Mouse (Mus musculus) megakaryocyte, adult 5-6 weeks (primary cell): ENCODE data around the gene Olfr1229. TPM values are rescaled to one million over a fixed set of nuclear protein-coding genes. Genes with fewer than 3 reads are reported as not detected.

Experiments
- ATAC-seq: 2 replicates; pipeline ENCODE4 v1.8.0; 2016; ENCODE audit warnings: mild to moderate bottlenecking, inconsistent platforms; ENCODE audit not compliant: poor library complexity, severe bottlenecking
- total RNA-seq, 2 experiments: library from RNA; stranded (forward) in 1 of 2; stranded (reverse) in 1 of 2; fragments of 153-499, 151-499 nt in 1 of 2; fragments of 221-1000, 200-1000 nt in 1 of 2; gene quantifications; 2 replicates each; pipeline versions ENCODE4 v1.2.3 to v1.2.4; 2015 to 2017

Olfr1229 gene
- not detected in 2 replicates for total RNA-seq (2015)
- total RNA-seq (2017) = not detected in 2 replicates

DNA sequence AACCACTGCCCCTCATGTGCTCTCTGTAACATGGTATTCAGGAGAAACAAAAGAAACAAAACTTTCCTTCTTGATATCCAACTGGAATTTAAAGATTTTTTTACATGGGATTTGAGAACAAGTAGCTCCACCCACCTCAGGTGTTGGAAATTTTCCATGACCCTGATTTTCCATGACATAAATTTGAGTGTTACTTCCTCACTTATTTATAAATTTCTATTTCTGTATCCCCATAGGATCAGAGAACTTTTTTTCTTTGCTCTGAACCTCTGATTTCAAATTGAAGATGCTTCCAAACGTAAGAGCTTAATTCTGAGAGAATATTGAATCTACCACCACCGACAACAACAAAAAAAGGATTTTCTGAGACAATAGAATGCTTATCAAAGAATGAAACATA is at the start of gene Olfr1229:
TSS of gene Olfr1229 (minus strand) at position 101 of the 400 bp plus-strand sequence.
- no peak for ATAC-seq

DNA sequence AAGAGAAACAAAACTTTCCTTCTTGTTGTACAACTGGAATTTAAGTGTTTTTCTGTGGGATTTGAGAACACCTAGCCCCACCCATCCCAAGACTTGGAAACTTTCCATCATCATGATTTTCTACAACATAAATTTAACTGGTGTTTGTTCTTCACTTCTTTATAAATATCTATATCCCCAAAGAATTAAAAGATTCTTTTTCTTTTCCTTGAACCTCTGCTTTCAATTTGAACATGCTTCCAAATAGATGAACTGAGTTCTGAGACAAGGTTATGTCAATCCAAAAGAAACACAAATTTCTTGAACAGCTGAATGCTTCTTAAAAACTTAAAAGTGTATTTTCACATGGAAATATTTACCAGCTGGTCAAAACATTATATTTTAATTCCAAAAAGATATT is 41.8 kb upstream of the Olfr1229 start, which contains the start of gene Olfr1232:
TSS of gene Olfr1232 (minus strand) at position 101 of the 400 bp plus-strand sequence.
- no peak for ATAC-seq

DNA sequence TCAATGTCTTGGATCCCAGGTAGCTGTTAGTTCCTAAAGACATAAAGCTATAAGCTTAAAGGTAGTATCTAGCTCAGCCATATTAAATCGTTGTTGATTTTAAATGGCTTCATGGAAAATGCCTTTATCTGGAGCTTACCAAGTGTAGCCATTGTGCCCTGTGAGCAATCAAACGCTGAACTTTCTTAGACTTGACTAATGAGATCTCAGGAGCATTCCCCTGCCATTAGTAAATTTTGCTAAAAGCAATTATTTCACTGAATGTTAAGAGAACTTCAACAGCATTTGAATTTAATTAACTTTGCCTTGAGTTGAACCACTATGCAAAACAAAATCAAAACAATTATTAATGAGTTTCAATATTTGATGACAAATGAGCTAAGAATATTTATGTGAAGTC is 19.2 kb upstream of the Olfr1229 start, which contains the start of gene Olfr1231:
TSS of gene Olfr1231 (minus strand) at position 101 of the 400 bp plus-strand sequence.
- no peak for ATAC-seq

DNA sequence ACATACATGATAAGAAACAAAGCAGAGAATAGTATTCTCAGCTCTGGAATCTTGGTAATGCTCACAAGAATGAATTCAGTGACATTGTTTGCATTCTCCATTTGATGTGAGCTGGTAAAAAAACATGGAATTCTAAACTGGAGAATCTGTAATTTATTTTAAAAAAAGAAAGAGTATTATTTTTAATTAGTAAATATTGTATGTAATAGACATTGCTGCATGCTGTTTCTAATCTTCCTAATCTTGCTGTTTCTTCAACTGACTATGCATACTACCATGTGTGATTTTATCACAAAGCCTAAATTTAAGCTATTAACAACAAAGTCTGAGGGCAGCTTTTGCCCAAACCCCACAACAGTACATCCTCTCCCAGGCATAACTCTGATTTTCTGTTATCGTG is 9.4 kb upstream of the Olfr1229 start, which contains the start of gene Olfr1230:
TSS of gene Olfr1230 (minus strand) at position 101 of the 400 bp plus-strand sequence.
- ATAC-seq = no peak

DNA sequence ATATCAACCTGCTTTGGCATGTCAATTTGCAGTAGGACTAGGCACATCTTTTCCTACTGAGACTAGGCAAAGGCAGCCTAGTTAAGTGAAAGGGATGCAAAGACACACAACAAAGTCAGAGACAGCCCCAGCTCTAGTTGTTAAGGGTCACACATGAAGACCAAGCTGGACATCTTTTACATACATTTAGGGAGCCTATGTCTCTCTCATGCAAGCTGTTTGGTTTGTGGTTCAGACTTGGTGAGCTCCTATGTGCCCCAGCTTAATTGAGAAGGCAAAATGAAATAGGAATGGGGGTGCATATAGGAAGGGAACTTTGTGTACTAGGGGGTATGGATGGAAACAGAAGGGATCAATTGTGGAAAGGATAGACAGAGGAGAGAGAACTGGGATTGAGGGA is 33.9 kb downstream of the Olfr1229 start, which contains the start of gene Olfr1228:
TSS of gene Olfr1228 (minus strand) at position 101 of the 400 bp plus-strand sequence.
- no peak for ATAC-seq

Other genes with a start within 250 kb of the Olfr1229 start
- not detected in 2 replicates for gene Olfr1218, start 226.8 kb downstream of the Olfr1229 start, total RNA-seq (2015)
- gene Olfr1218, start 226.8 kb downstream of the Olfr1229 start, total RNA-seq (2017) = not detected in 2 replicates
- gene Olfr1219, start 204.5 kb downstream of the Olfr1229 start, total RNA-seq (2015) = not detected in 2 replicates
- not detected in 2 replicates for gene Olfr1219, start 204.5 kb downstream of the Olfr1229 start, total RNA-seq (2017)
- not detected in 2 replicates for gene Olfr1220, start 181.2 kb downstream of the Olfr1229 start, total RNA-seq (2015)
- gene Olfr1220, start 181.2 kb downstream of the Olfr1229 start, total RNA-seq (2017) = not detected in 2 replicates
- not detected in 2 replicates for gene Olfr1221, start 170.7 kb downstream of the Olfr1229 start, total RNA-seq (2015)
- gene Olfr1221, start 170.7 kb downstream of the Olfr1229 start, total RNA-seq (2017) = not detected in 2 replicates
- not detected in 2 replicates for gene Olfr1222, start 155.0 kb downstream of the Olfr1229 start, total RNA-seq (2015)
- gene Olfr1222, start 155.0 kb downstream of the Olfr1229 start, total RNA-seq (2017) = not detected in 2 replicates
- not detected in 2 replicates for gene Olfr1223, start 136.5 kb downstream of the Olfr1229 start, total RNA-seq (2015)
- not detected in 2 replicates for gene Olfr1223, start 136.5 kb downstream of the Olfr1229 start, total RNA-seq (2017)
- not detected in 2 replicates for gene Olfr1224-ps1, start 123.9 kb downstream of the Olfr1229 start, total RNA-seq (2015)
- not detected in 2 replicates for gene Olfr1224-ps1, start 123.9 kb downstream of the Olfr1229 start, total RNA-seq (2017)
- gene Olfr1225, start 113.3 kb downstream of the Olfr1229 start, total RNA-seq (2015) = not detected in 2 replicates
- gene Olfr1225, start 113.3 kb downstream of the Olfr1229 start, total RNA-seq (2017) = not detected in 2 replicates
- not detected in 2 replicates for gene Olfr1226, start 88.0 kb downstream of the Olfr1229 start, total RNA-seq (2015)
- gene Olfr1226, start 88.0 kb downstream of the Olfr1229 start, total RNA-seq (2017) = not detected in 2 replicates
- gene Olfr1228, start 34.0 kb downstream of the Olfr1229 start, total RNA-seq (2015) = not detected in 2 replicates
- gene Olfr1228, start 34.0 kb downstream of the Olfr1229 start, total RNA-seq (2017) = not detected in 2 replicates
- not detected in 2 replicates for gene Olfr1230, start 9.3 kb upstream of the Olfr1229 start, total RNA-seq (2015)
- gene Olfr1230, start 9.3 kb upstream of the Olfr1229 start, total RNA-seq (2017) = not detected in 2 replicates
- gene Olfr1231, start 19.1 kb upstream of the Olfr1229 start, total RNA-seq (2015) = not detected in 2 replicates
- not detected in 2 replicates for gene Olfr1231, start 19.1 kb upstream of the Olfr1229 start, total RNA-seq (2017)
- not detected in 2 replicates for gene Olfr1232, start 41.7 kb upstream of the Olfr1229 start, total RNA-seq (2015)
- not detected in 2 replicates for gene Olfr1232, start 41.7 kb upstream of the Olfr1229 start, total RNA-seq (2017)
- not detected in 2 replicates for gene Olfr1233, start 54.4 kb upstream of the Olfr1229 start, total RNA-seq (2015)
- gene Olfr1233, start 54.4 kb upstream of the Olfr1229 start, total RNA-seq (2017) = not detected in 2 replicates
- gene Olfr1234, start 76.9 kb upstream of the Olfr1229 start, total RNA-seq (2015) = not detected in 2 replicates
- gene Olfr1234, start 76.9 kb upstream of the Olfr1229 start, total RNA-seq (2017) = not detected in 2 replicates
- not detected in 2 replicates for gene Olfr1238, start 121.7 kb upstream of the Olfr1229 start, total RNA-seq (2015)
- gene Olfr1238, start 121.7 kb upstream of the Olfr1229 start, total RNA-seq (2017) = 0.04 TPM in 1 of 2 replicates, not detected in the other
- gene Olfr1239, start 132.4 kb upstream of the Olfr1229 start, total RNA-seq (2015) = not detected in 2 replicates
- not detected in 2 replicates for gene Olfr1239, start 132.4 kb upstream of the Olfr1229 start, total RNA-seq (2017)
- not detected in 2 replicates for gene Olfr1240, start 155.0 kb upstream of the Olfr1229 start, total RNA-seq (2015)
- gene Olfr1240, start 155.0 kb upstream of the Olfr1229 start, total RNA-seq (2017) = not detected in 2 replicates
- not detected in 2 replicates for gene Olfr1241, start 199.1 kb upstream of the Olfr1229 start, total RNA-seq (2015)
- not detected in 2 replicates for gene Olfr1241, start 199.1 kb upstream of the Olfr1229 start, total RNA-seq (2017)
- not detected in 2 replicates for gene Olfr1242, start 210.3 kb upstream of the Olfr1229 start, total RNA-seq (2015)
- not detected in 2 replicates for gene Olfr1242, start 210.3 kb upstream of the Olfr1229 start, total RNA-seq (2017)
- not detected in 2 replicates for gene Olfr1243, start 243.5 kb upstream of the Olfr1229 start, total RNA-seq (2015)
- gene Olfr1243, start 243.5 kb upstream of the Olfr1229 start, total RNA-seq (2017) = not detected in 2 replicates